Mouse (Mus musculus): ENCODE measurements around the gene Lipt1. TPM values are rescaled to one million over a fixed set of nuclear protein-coding genes. Genes with fewer than 3 reads are reported as not detected.
A peak's percentile ranks its signal among the peaks of the same experiment; 100 is the strongest.

Lipt1 gene
- polyA plus RNA-seq (2016; fragmentation: Nextera tagmentation; extraction: Ambion mirVana), result 9.4 and 9.8 TPM in 2 replicates

DNA sequence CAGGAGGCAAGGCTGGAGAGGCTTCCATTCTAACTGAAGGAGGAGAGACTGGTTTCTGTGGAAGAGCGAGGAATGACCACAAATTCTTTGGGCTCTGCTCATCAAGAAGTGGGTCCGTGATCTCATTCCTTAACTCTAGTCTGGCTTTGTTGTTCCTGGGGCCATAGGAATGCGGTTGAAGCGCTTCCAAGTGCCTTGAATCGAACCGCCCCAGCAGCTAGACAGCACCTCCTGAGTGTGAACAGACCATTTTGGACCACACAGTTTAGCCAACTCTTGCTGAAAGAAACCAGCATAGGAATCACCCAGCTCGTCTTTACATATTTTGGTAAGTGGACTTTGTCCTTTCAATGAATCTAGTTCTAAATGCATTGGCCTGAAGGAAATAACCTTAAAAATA, at the start of gene Lipt1:
TSS of gene Lipt1 (plus strand) at position 35 of the 400 bp plus-strand sequence.
- Histone ChIP-seq H3K27me3 (ENCODE audit: poor library complexity, severe bottlenecking) (peaks cover 6% of the 10 kb centered on the region; the same call in 1 of the 2 replicates), H3K36me3 (replicated peaks) (peaks cover 26% of the 10 kb centered on the region), H3K27ac (peak within 1 kb of the TSS; percentile 82), H3K4me1 (peaks cover 15% of the 10 kb centered on the region), H3K9me3 (peaks cover 9% of the 10 kb centered on the region; the same call in 1 of the 2 replicates), H3K4me3 (peak within 1 kb of the TSS; percentile 64)
- 9% methylated on average over 7 of the region's 7 CpGs for WGBS
- DNase-seq (ENCODE audit: extremely low spot score, low spot score), result peak; percentile 29

GRCm38 (mm10) chr1:37831681-37832080, 39.9 kb upstream of the Lipt1 start:
- H3K4me3 ChIP-seq, result no peak overlapping the region
- H3K27ac ChIP-seq, result no peak overlapping the region
- no peaks in the 10 kb centered on the region for H3K27me3 ChIP-seq (ENCODE audit: poor library complexity, severe bottlenecking)
- WGBS, result 68% methylated on average over 2 of the region's 2 CpGs
- H3K36me3 ChIP-seq (replicated peaks), result peaks cover 6% of the 10 kb centered on the region; the same call in 1 of the 2 replicates
- H3K9me3 ChIP-seq, result no peaks in the 10 kb centered on the region
- DNase-seq (ENCODE audit: extremely low spot score, low spot score), result no peak
- H3K4me1 ChIP-seq, result no peaks in the 10 kb centered on the region

GRCm38 (mm10) chr1:37846878-37847277, 24.7 kb upstream of the Lipt1 start:
- Histone ChIP-seq H3K4me1 (no peaks in the 10 kb centered on the region), H3K27ac (no peak overlapping the region), H3K36me3 (replicated peaks) (no peaks in the 10 kb centered on the region), H3K27me3 (ENCODE audit: poor library complexity, severe bottlenecking) (no peaks in the 10 kb centered on the region), H3K9me3 (no peaks in the 10 kb centered on the region), H3K4me3 (no peak overlapping the region)
- no peak for DNase-seq (ENCODE audit: extremely low spot score, low spot score)
- WGBS, result 85% methylated on average over 8 of the region's 8 CpGs

DNA sequence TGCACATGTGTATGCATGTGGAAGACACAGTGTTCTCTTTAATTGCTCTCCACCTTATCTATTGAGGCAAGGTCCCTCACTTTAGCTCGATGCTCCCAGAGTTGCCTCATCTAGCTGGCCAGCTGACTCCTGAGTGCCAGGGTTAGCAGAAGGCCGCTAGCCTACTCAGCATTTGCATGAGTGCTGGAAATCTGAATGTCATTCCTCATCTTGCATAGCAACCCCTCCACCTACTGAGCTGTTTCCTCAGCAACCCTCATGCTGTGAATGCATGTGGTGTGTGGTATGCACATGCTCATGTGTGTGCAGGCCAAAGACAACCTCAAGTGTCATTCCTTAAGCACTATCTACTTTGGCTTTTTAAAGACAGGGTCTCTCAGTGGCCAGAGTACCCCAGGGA, 20.8 kb upstream of the Lipt1 start:
- Histone ChIP-seq H3K27ac (no peak overlapping the region), H3K27me3 (ENCODE audit: poor library complexity, severe bottlenecking) (no peaks in the 10 kb centered on the region), H3K9me3 (no peaks in the 10 kb centered on the region), H3K4me1 (no peaks in the 10 kb centered on the region), H3K4me3 (no peak overlapping the region), H3K36me3 (replicated peaks) (no peaks in the 10 kb centered on the region)
- DNase-seq (ENCODE audit: extremely low spot score, low spot score), result no peak
- WGBS, result 71% methylated on average over 2 of the region's 2 CpGs

DNA sequence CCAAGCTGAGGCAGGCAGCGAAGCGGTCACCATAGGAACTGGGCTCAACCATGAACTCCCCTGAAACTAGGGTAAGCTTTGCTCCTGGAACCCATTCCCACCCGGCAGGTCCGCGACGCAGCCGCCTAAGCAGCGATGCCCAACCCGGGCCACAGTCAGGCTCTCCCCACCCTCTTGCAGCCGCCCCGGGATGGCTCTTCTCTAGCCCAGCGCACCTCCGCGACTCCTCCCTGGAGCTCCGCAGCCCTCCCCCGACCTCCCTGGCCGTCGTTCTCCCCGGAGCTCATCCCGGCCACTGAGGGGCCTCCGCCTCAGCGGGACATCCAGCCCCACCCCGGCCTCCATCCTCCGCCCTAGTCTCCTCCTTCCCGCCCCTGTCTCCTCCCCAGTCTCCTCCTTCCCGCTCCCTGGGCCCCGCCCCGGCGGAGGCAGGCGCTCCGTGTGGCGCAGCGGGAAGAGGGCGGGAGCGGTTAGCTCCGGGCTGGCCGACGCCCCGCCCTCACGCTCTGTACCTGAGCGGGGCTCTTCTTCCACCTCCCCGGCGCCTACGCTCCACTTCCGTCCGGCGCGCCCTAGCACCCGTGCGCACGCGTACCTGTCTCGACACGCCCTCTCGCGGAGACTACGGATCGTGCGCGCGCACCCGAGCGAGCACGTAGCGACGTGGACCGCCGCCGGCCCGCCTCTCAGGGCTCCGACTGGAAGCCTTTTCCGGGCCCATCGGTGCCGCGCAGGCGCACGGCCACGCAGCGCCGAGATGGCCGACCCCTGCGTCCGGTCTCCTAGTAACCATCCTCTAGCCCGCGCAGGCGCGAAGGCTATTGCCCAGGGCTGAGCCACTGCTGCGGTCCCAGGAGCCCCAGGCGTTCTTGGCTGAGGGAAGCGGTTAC, 6.8 kb upstream of the Lipt1 start:
- peak; percentile 98 for DNase-seq (ENCODE audit: extremely low spot score, low spot score)
- H3K36me3 ChIP-seq (replicated peaks), result no peaks in the 10 kb centered on the region
- H3K4me3 ChIP-seq, result peak overlapping the region; percentile 70
- 0 out of 2 replicates have a peak, but pooled peaks cover 6% of the 10 kb centered on the region for H3K27me3 ChIP-seq (ENCODE audit: poor library complexity, severe bottlenecking)
- H3K27ac ChIP-seq, result peak overlapping the region; percentile 91
- no peaks in the 10 kb centered on the region for H3K9me3 ChIP-seq
- WGBS, result 1% methylated on average over 90 of the region's 90 CpGs
- peaks cover 22% of the 10 kb centered on the region for H3K4me1 ChIP-seq

DNA sequence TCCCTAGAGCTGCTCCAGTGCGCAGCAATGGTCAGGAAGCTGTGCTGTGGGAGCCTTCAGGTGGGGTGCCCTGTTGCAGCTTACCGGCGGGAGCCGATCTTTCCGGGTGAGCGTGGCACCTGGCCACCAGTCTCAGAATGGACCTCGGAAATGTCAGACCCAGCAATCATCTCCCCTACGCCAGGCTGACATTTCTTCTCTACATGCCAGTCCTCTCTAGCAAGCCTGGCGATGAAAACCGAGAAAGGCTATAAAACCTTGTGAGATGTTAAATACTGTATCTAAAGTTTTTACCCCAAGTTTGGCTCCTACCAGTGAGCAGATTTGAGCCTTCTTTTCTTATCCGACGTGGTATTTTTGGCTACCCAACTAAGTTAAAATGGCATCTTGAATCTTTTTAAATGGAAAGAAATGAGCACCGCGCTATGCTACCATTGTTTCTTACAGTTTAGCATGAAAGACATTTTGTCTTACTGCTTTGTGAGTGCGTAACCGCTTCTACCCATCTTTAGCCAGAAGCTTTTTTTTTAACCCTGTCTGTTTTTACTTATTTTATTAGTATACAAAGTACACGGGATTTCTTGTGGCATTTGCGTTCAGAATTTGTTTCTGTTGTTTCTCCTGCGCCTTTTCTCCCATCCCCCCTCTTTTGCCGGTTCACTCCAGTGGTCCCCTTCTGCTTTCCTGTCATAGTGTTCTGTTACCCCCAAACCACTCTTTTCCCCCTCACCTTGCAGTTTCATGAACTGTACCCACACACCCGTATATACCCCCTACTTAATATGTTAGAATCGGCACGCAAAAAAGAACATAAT, 5.9 kb upstream of the Lipt1 start:
- Histone ChIP-seq H3K36me3 (replicated peaks) (no peaks in the 10 kb centered on the region), H3K4me1 (peaks cover 22% of the 10 kb centered on the region), H3K27ac (peak overlapping the region; percentile 91), H3K9me3 (no peaks in the 10 kb centered on the region), H3K4me3 (peak overlapping the region; percentile 70), H3K27me3 (ENCODE audit: poor library complexity, severe bottlenecking) (peaks cover 6% of the 10 kb centered on the region; the same call in 1 of the 2 replicates)
- WGBS, result 12% methylated on average over 23 of the region's 23 CpGs
- no peak for DNase-seq (ENCODE audit: extremely low spot score, low spot score)

DNA sequence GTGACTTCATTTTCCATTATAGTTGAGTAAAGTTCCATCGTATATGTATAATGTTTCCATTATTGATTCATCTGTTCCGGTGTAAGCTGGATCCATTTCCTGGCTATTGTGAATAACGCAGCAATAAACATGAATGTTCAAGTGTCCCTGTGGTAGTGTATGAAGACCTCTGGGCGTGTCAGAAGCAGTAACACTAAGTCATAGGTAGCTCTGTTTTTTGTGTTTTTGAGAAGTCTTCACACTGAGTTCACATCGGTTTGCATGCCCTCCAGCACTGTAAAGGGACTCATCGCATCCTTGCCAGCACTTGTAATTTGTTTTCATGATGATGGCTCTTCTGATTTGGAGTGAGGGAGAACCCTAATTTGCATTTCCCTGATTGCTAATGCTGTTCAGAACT, 5.3 kb upstream of the Lipt1 start, which contains the start of gene Tsga10:
TSS of gene Tsga10 (minus strand) at position 144 of the 400 bp plus-strand sequence.
- peak within 1 kb of the TSS; percentile 70 for H3K4me3 ChIP-seq
- WGBS, result 89% methylated on average over 6 of the region's 6 CpGs

GRCm38 (mm10) chr1:37867056-37867455, 4.5 kb upstream of the Lipt1 start:
- Histone ChIP-seq H3K27me3 (ENCODE audit: poor library complexity, severe bottlenecking) (peaks cover 6% of the 10 kb centered on the region; the same call in 1 of the 2 replicates), H3K36me3 (replicated peaks) (no peaks in the 10 kb centered on the region), H3K27ac (no peak overlapping the region), H3K4me1 (peaks cover 28% of the 10 kb centered on the region), H3K9me3 (no peaks in the 10 kb centered on the region), H3K4me3 (no peak overlapping the region)
- 75% methylated on average over 1 of the region's 1 CpGs for WGBS
- DNase-seq (ENCODE audit: extremely low spot score, low spot score), result peak; percentile 30

More for the DNA sequence above, 5.3 kb upstream of the Lipt1 start, which contains the start of gene Tsga10:
- H3K4me1 ChIP-seq, result peaks cover 22% of the 10 kb centered on the region
- H3K36me3 ChIP-seq (replicated peaks), result no peaks in the 10 kb centered on the region
- DNase-seq (ENCODE audit: extremely low spot score, low spot score), result no peak
- H3K27ac ChIP-seq, result peak within 1 kb of the TSS; percentile 91
- H3K9me3 ChIP-seq, result no peaks in the 10 kb centered on the region
- H3K27me3 ChIP-seq (ENCODE audit: poor library complexity, severe bottlenecking), result peaks cover 6% of the 10 kb centered on the region; the same call in 1 of the 2 replicates

DNA sequence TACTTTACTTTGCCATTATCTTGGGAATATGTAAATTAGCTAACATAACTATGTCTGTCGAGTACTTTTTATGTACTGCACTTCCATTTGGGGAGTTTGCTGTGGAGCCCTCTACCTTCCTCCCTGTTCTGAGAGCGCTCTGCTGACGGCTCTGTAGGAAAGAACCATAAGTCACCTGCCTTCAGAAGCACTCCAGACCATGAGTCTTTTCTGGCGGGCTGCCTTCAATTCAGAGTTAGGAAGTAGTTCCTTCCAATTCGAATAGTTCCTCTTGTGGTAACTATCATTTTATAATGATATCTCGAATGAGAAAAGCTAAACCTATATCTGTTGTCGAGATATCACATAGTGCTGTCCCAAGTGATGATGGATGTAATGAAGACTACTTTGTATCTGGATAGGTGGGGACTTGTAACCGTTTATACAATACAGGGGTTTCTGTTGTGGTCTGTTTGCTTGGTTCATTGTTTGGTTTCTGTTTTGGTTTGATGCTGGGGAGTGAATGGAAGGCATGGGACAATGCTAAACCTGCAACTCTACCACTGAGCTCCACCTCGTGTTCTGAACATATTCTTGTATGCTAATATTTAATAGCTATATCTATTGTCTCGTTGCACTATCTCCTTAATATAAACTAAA, 3.7 kb upstream of the Lipt1 start:
- no peak for DNase-seq (ENCODE audit: extremely low spot score, low spot score)
- Histone ChIP-seq H3K4me3 (no peak overlapping the region), H3K36me3 (replicated peaks) (no peaks in the 10 kb centered on the region), H3K27ac (no peak overlapping the region), H3K9me3 (no peaks in the 10 kb centered on the region), H3K4me1 (peaks cover 32% of the 10 kb centered on the region), H3K27me3 (ENCODE audit: poor library complexity, severe bottlenecking) (peaks cover 6% of the 10 kb centered on the region; the same call in 1 of the 2 replicates)
- 74% methylated on average over 10 of the region's 10 CpGs for WGBS

- Histone ChIP-seq H3K4me3 (no peak overlapping the region), H3K27me3 (ENCODE audit: poor library complexity, severe bottlenecking) (peaks cover 6% of the 10 kb centered on the region; the same call in 1 of the 2 replicates), H3K27ac (no peak overlapping the region), H3K9me3 (no peaks in the 10 kb centered on the region), H3K36me3 (replicated peaks) (no peaks in the 10 kb centered on the region), H3K4me1 (peaks cover 35% of the 10 kb centered on the region)
- DNase-seq (ENCODE audit: extremely low spot score, low spot score), result no peak
- 67% methylated on average over 10 of the region's 10 CpGs for WGBS
Observed at GRCm38 (mm10) chr1:37868640-37869039, 2.9 kb upstream of the Lipt1 start.

GRCm38 (mm10) chr1:37869362-37869761, 2.2 kb upstream of the Lipt1 start:
- H3K27ac ChIP-seq, result no peak overlapping the region
- peaks cover 4% of the 10 kb centered on the region; the same call in 1 of the 2 replicates for H3K36me3 ChIP-seq (replicated peaks)
- DNase-seq (ENCODE audit: extremely low spot score, low spot score), result no peak
- H3K4me1 ChIP-seq, result peaks cover 28% of the 10 kb centered on the region
- 69% methylated on average over 2 of the region's 2 CpGs for WGBS
- peaks cover 6% of the 10 kb centered on the region; the same call in 1 of the 2 replicates for H3K27me3 ChIP-seq (ENCODE audit: poor library complexity, severe bottlenecking)
- H3K4me3 ChIP-seq, result no peak overlapping the region
- no peaks in the 10 kb centered on the region for H3K9me3 ChIP-seq
